Mouse (Mus musculus) activated CD4-positive, CD25-positive, alpha-beta regulatory T cell, adult 4 months (primary cell): ENCODE measurements around the gene Cacna2d1. TPM values are rescaled to one million over a fixed set of nuclear protein-coding genes. Genes with fewer than 3 reads are reported as not detected.

ENCODE experiments used
- polyA plus RNA-seq, 2 experiments: library from polyadenylated mRNA; unstranded; fragments of 100-300 nt; shearing (Covaris generic); gene quantifications; one replicate each; pipeline ENCODE4 v1.2.1; 2017

Cacna2d1 gene
- polyA plus RNA-seq, 2 experiments from 2014 or later, result 0.25 TPM; not detected in 1

Other genes starting within 250 kb of the Cacna2d1 start
- gene Speer4c, start 220.4 kb upstream of the Cacna2d1 start, polyA plus RNA-seq, result not detected